Mouse (Mus musculus): ENCODE measurements at regions not wholly inside any gene's neighbourhood (a gene's known extent, or its start where the extent isn't known, plus 50 kb on each side); places are given as distances from the start of the nearest gene placed in this dataset.

- no peak for TF ChIP-seq CTCF (IDR thresholded peaks at IDR 0.05; ENCODE audit: low read depth, low read length)
- TF ChIP-seq POLR2A (IDR thresholded peaks at IDR 0.05; ENCODE audit: insufficient read depth, low read length): no peak
These were observed 73.9 kb upstream of the Ptpn1 start for GRCm38 (mm10) chr2:167857911-167858310.
